Mouse (Mus musculus) heart, embryonic 14.5 days (tissue): ENCODE measurements at regions not wholly inside any gene's neighbourhood (a gene's known extent, or its start where the extent isn't known, plus 50 kb on each side); places are given as distances from the start of the nearest gene placed in this dataset.

Source experiments
- ATAC-seq: fragments of 200-750 bp; cut with Nextera tagmentation; 2 replicates; pipeline ENCODE4 v1.8.0; 2017; ENCODE audit warnings: low read depth, moderate TSS enrichment; ENCODE audit not compliant: insufficient number of reproducible peaks, insufficient read depth, low FRiP score
- H3K27ac ChIP-seq, 2 experiments: fragments of 200-500 bp in 1 of 2; fragments of 300-500 bp in 1 of 2; sonication (generic) in 1 of 2; replicated peaks in 1 of 2; 2 replicates each; pipeline ENCODE4 v1.5.1; 2012 to 2014; ENCODE audit warnings: low read depth in 2 of 2, low read length in 2 of 2, control low read depth in 1 of 2, mild to moderate bottlenecking in 1 of 2, mixed read lengths in 1 of 2; ENCODE audit not compliant: control insufficient read depth in 1 of 2, insufficient read depth in 1 of 2
- H3K27me3 ChIP-seq: fragments of 300-500 bp; sonication (generic); 2 replicates; pipeline ENCODE4 v1.6.1; 2014; ENCODE audit warnings: mild to moderate bottlenecking, low read length, control low read depth; ENCODE audit not compliant: control insufficient read depth, insufficient read depth
- H3K36me3 ChIP-seq: fragments of 300-500 bp; sonication (generic); 2 replicates; pipeline ENCODE4 v1.6.1; 2014; ENCODE audit warnings: mild to moderate bottlenecking, control low read depth, low read length, mixed read lengths; ENCODE audit not compliant: control insufficient read depth, insufficient read depth
- H3K4me1 ChIP-seq, 2 experiments: fragments of 200-500 bp in 1 of 2; fragments of 300-500 bp in 1 of 2; sonication (generic) in 1 of 2; 2 replicates each; pipeline ENCODE4 v1.6.1; 2012 to 2014; ENCODE audit warnings: low read length in 2 of 2, control low read depth in 1 of 2, mixed read lengths in 1 of 2; ENCODE audit not compliant: control insufficient read depth in 2 of 2, insufficient read depth in 2 of 2
- H3K4me2 ChIP-seq: fragments of 300-500 bp; sonication (generic); 2 replicates; pipeline ENCODE4 v1.6.1; 2014; ENCODE audit warnings: mild to moderate bottlenecking, low read length
- H3K4me3 ChIP-seq, 2 experiments: fragments of 200-500 bp in 1 of 2; fragments of 300-500 bp in 1 of 2; sonication (generic) in 1 of 2; 2 replicates each; pipeline ENCODE4 v1.5.1; 2012 to 2014; ENCODE audit warnings: low read length in 2 of 2, mild to moderate bottlenecking in 2 of 2, control low read depth in 1 of 2, low read depth in 1 of 2, moderate library complexity in 1 of 2; ENCODE audit not compliant: control insufficient read depth in 1 of 2, insufficient read depth in 1 of 2
- H3K9ac ChIP-seq: fragments of 300-500 bp; sonication (generic); 2 replicates; pipeline ENCODE4 v1.6.1; 2014; ENCODE audit warnings: mild to moderate bottlenecking, low read length
- H3K9me3 ChIP-seq: fragments of 300-500 bp; sonication (generic); 2 replicates; pipeline ENCODE4 v1.6.1; 2016; ENCODE audit warnings: low read length, control low read depth; ENCODE audit not compliant: control insufficient read depth
- WGBS: fragments of 180-500 bp; shearing (Covaris S2); extraction: QIAGEN DNeasy Blood & Tissue Kit; methylation state at CpG from one replicate; pipeline ENCODE4 v1.1.7; 2014; 5-methylcytosine and 5-hydroxymethylcytosine counted together

- Histone ChIP-seq H3K9me3 (no peaks in the 10 kb centered on the region), H3K9ac (no peak overlapping the region), H3K4me3 (no peak overlapping the region), H3K36me3 (no peaks in the 10 kb centered on the region), H3K4me1 (no peaks in the 10 kb centered on the region), H3K27me3 (peaks cover 14% of the 10 kb centered on the region; the same call in 1 of the 2 replicates), H3K27ac (no peak overlapping the region), H3K4me2 (no peak overlapping the region)
- no peak for ATAC-seq
- 76% methylated on average over 14 of the region's 14 CpGs for WGBS
These were observed 130.4 kb downstream of the Adra2a start for GRCm38 (mm10) chr19:54174090-54175055.

- Histone ChIP-seq H3K4me2 (no peak overlapping the region), H3K27me3 (peaks cover 14% of the 10 kb centered on the region; the same call in 1 of the 2 replicates), H3K27ac (no peak overlapping the region), H3K4me1 (no peaks in the 10 kb centered on the region), H3K9ac (no peak overlapping the region), H3K9me3 (no peaks in the 10 kb centered on the region), H3K4me3 (no peak overlapping the region), H3K36me3 (no peaks in the 10 kb centered on the region)
- no peak for ATAC-seq
- 39% methylated on average over 7 of the region's 7 CpGs for WGBS
These were observed 131.8 kb downstream of the Adra2a start for GRCm38 (mm10) chr19:54175766-54176165.

- H3K4me1 ChIP-seq: no peaks in the 10 kb centered on the region
- no peak for ATAC-seq
- H3K4me3 ChIP-seq: no peak overlapping the region
- H3K9me3 ChIP-seq: no peaks in the 10 kb centered on the region
- peaks cover 14% of the 10 kb centered on the region; the same call in 1 of the 2 replicates for H3K27me3 ChIP-seq
- no peak overlapping the region for H3K4me2 ChIP-seq
- H3K36me3 ChIP-seq: no peaks in the 10 kb centered on the region
- no peak overlapping the region for H3K27ac ChIP-seq
- H3K9ac ChIP-seq: no peak overlapping the region
- 15% methylated on average over 6 of the region's 6 CpGs for WGBS
These were observed 133.5 kb downstream of the Adra2a start for GRCm38 (mm10) chr19:54177491-54177890.

GRCm38 (mm10) chr19:54200407-54200806 is 156.5 kb downstream of the Adra2a start:
- no peak overlapping the region for H3K4me3 ChIP-seq
- no peak for ATAC-seq

GRCm38 (mm10) chr19:54202456-54202855 is 158.5 kb downstream of the Adra2a start:
- Histone ChIP-seq H3K36me3 (no peaks in the 10 kb centered on the region), H3K4me1 (no peaks in the 10 kb centered on the region), H3K4me2 (no peak overlapping the region), H3K27me3 (no peaks in the 10 kb centered on the region), H3K4me3 (no peak overlapping the region), H3K9me3 (no peaks in the 10 kb centered on the region), H3K27ac (no peak overlapping the region), H3K9ac (no peak overlapping the region)
- no peak for ATAC-seq
- 78% methylated on average over 6 of the region's 6 CpGs for WGBS

More at GRCm38 (mm10) chr19:54200407-54200806, 156.5 kb downstream of the Adra2a start:
- Histone ChIP-seq H3K4me2 (no peak overlapping the region), H3K36me3 (no peaks in the 10 kb centered on the region), H3K27ac (no peak overlapping the region), H3K27me3 (no peaks in the 10 kb centered on the region), H3K9me3 (no peaks in the 10 kb centered on the region), H3K9ac (no peak overlapping the region), H3K4me1 (peaks cover 3% of the 10 kb centered on the region in 2 experiments; a peak in 2 of 4 replicates)
- 72% methylated on average over 6 of the region's 6 CpGs for WGBS

- WGBS: 70% methylated on average over 6 of the region's 6 CpGs
- Histone ChIP-seq H3K4me2 (no peak overlapping the region), H3K27ac (no peak overlapping the region), H3K4me3 (no peak overlapping the region), H3K4me1 (no peaks in the 10 kb centered on the region), H3K27me3 (no peaks in the 10 kb centered on the region), H3K36me3 (no peaks in the 10 kb centered on the region), H3K9ac (no peak overlapping the region), H3K9me3 (no peaks in the 10 kb centered on the region)
- ATAC-seq: no peak
These were observed 162.9 kb downstream of the Adra2a start for GRCm38 (mm10) chr19:54206819-54207218.

GRCm38 (mm10) chr19:54212169-54212568 is 168.2 kb downstream of the Adra2a start:
- Histone ChIP-seq H3K9ac (no peak overlapping the region), H3K4me3 (no peak overlapping the region), H3K36me3 (no peaks in the 10 kb centered on the region), H3K4me2 (no peak overlapping the region), H3K9me3 (no peaks in the 10 kb centered on the region), H3K4me1 (no peaks in the 10 kb centered on the region), H3K27ac (no peak overlapping the region), H3K27me3 (no peaks in the 10 kb centered on the region)
- 38% methylated on average over 7 of the region's 7 CpGs for WGBS
- ATAC-seq: no peak
